Mouse (Mus musculus): ENCODE measurements around the gene Shb. TPM values are rescaled to one million over a fixed set of nuclear protein-coding genes. Genes with fewer than 3 reads are reported as not detected.

The Shb gene
- total and polyA plus RNA-seq, 2 experiments from 2014 or later = 8.6 to 32.6 TPM

GRCm38 (mm10) chr4:45491685-45492601 lies 40.3 kb downstream of the Shb start:
- no peak for TF ChIP-seq CTCF (IDR thresholded peaks at IDR 0.05; ENCODE audit: low read depth)
- no peaks in the 10 kb centered on the region for H3K9me3 ChIP-seq (ENCODE audit: low read length)
- H3K27me3 ChIP-seq (ENCODE audit: insufficient read depth, low read length) = no peaks in the 10 kb centered on the region
- 64% methylated on average over 16 of the region's 16 CpGs for WGBS
- H3K4me3 ChIP-seq (ENCODE audit: low read depth, low read length) = no peak overlapping the region
- no peak for DNase-seq
- ATAC-seq = no peak
- H3K27ac ChIP-seq (ENCODE audit: low read depth, low read length) = no peak overlapping the region
- H3K36me3 ChIP-seq (ENCODE audit: insufficient read depth) = no peaks in the 10 kb centered on the region; the same call in 1 of the 2 replicates
- H3K4me1 ChIP-seq (ENCODE audit: insufficient read depth) = peaks cover 35% of the 10 kb centered on the region
- no peak overlapping the region for H3K9ac ChIP-seq
- no peak overlapping the region for H3K4me2 ChIP-seq (ENCODE audit: low read depth)

DNA sequence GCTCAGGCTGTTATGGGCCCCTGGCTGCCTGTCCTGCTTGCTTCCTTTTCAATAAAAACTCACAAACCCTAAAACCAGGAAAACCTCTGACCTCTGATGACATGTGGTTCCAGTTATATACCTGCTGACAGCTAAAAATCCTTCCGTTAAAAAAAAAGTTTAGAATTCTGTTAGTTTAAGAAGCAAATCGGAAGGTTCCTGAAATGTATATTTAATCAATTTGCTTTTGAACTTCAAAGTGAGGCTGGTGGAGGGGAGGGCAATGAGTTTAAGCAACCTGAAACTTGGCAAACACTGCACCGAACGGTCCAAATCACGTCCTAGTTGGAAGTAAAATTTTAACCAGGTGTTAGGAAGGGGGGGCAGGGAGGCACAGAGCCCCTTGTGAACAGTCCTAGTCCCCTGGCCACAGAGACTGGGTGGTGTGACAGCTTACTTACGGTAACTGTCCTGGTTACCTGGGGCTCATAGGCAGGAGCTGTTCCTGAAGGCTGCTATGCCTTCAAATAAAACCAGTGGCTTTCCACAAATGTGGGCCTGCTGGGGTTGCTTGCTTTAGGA lies 41.1 kb downstream of the Shb start:
- H3K4me1 ChIP-seq (ENCODE audit: insufficient read depth) = peaks cover 35% of the 10 kb centered on the region
- no peak overlapping the region for H3K4me2 ChIP-seq (ENCODE audit: low read depth)
- ATAC-seq = no peak
- 47% methylated on average over 6 of the region's 6 CpGs for WGBS
- no peak overlapping the region for H3K9ac ChIP-seq
- H3K4me3 ChIP-seq (ENCODE audit: low read depth, low read length) = no peak overlapping the region
- no peak for TF ChIP-seq CTCF (IDR thresholded peaks at IDR 0.05; ENCODE audit: low read depth)
- no peaks in the 10 kb centered on the region for H3K9me3 ChIP-seq (ENCODE audit: low read length)
- H3K36me3 ChIP-seq (ENCODE audit: insufficient read depth) = no peaks in the 10 kb centered on the region; the same call in 1 of the 2 replicates
- DNase-seq = no peak
- no peaks in the 10 kb centered on the region for H3K27me3 ChIP-seq (ENCODE audit: insufficient read depth, low read length)
- H3K27ac ChIP-seq (ENCODE audit: low read depth, low read length) = 0 out of 2 replicates have a peak overlapping the region, but pooled peaks have one; percentile 21

- peak overlapping the region; percentile 36; the same call in 1 of the 2 replicates for H3K27ac ChIP-seq (ENCODE audit: low read depth, low read length)
- no peak overlapping the region for H3K4me3 ChIP-seq (ENCODE audit: low read depth, low read length)
- ATAC-seq = peak; percentile 52
- DNase-seq = peak; percentile 39
- no peak overlapping the region for H3K9ac ChIP-seq
- peaks cover 35% of the 10 kb centered on the region for H3K4me1 ChIP-seq (ENCODE audit: insufficient read depth)
- no peak for TF ChIP-seq CTCF (IDR thresholded peaks at IDR 0.05; ENCODE audit: low read depth)
- WGBS = 13% methylated on average over 8 of the region's 8 CpGs
- H3K27me3 ChIP-seq (ENCODE audit: insufficient read depth, low read length) = no peaks in the 10 kb centered on the region
- no peak overlapping the region for H3K4me2 ChIP-seq (ENCODE audit: low read depth)
- H3K9me3 ChIP-seq (ENCODE audit: low read length) = no peaks in the 10 kb centered on the region
- no peaks in the 10 kb centered on the region; the same call in 1 of the 2 replicates for H3K36me3 ChIP-seq (ENCODE audit: insufficient read depth)
Measured at GRCm38 (mm10) chr4:45490036-45490752, 42.1 kb downstream of the Shb start.

DNA sequence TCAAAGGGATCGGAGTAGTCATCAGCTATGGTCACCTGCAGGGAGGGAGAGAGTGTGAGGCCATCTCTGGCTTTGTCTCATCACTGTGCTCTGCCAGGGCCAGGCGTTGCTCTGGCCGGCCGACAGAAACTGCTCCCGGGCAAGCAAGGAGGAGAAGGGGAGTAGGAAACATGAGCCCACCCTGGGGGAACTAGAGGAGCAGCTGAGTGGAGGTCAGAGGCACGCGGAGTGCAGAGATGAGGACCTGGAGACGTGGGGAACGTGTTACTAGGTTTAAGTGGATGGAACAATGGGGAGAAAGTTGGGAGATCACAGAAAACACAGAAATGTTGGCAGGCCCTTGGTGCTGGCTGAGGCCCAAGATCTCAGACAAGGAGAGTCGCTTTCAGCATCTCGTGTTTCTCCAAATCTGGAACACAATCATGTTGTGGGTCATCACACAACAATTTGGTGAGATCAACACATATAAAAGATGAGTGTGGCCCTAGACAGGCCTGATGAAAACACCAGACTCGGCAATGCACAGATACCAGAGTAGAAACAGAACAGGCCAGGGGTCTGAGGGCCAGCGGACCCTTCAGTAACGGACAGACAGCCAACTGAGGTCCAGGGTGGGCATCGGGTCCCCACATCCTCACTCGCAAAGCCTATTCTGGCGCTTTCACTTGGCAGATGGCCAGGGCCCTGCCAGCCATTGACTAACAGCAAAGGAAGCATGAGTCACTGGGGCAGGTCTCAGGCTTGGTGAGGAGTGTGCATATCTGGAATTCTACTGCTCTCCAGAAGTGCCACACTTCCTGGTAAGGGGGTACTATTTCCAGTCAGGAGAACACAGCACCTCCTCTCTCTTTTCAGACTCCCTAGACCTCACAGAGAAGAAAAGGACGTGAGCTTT lies 42.9 kb downstream of the Shb start:
- H3K36me3 ChIP-seq (ENCODE audit: insufficient read depth) = no peaks in the 10 kb centered on the region; the same call in 1 of the 2 replicates
- ATAC-seq (peak; percentile 30; the same call in 1 of the 2 replicates), DNase-seq (peak; percentile 58)
- no peak overlapping the region for H3K4me3 ChIP-seq (ENCODE audit: low read depth, low read length)
- H3K9me3 ChIP-seq (ENCODE audit: low read length) = no peaks in the 10 kb centered on the region
- no peaks in the 10 kb centered on the region for H3K27me3 ChIP-seq (ENCODE audit: insufficient read depth, low read length)
- peaks cover 35% of the 10 kb centered on the region for H3K4me1 ChIP-seq (ENCODE audit: insufficient read depth)
- H3K9ac ChIP-seq = no peak overlapping the region
- no peak overlapping the region for H3K4me2 ChIP-seq (ENCODE audit: low read depth)
- no peak for TF ChIP-seq CTCF (IDR thresholded peaks at IDR 0.05; ENCODE audit: low read depth)
- WGBS = 20% methylated on average over 18 of the region's 18 CpGs
- peak overlapping the region; percentile 36; the same call in 1 of the 2 replicates for H3K27ac ChIP-seq (ENCODE audit: low read depth, low read length)

DNA sequence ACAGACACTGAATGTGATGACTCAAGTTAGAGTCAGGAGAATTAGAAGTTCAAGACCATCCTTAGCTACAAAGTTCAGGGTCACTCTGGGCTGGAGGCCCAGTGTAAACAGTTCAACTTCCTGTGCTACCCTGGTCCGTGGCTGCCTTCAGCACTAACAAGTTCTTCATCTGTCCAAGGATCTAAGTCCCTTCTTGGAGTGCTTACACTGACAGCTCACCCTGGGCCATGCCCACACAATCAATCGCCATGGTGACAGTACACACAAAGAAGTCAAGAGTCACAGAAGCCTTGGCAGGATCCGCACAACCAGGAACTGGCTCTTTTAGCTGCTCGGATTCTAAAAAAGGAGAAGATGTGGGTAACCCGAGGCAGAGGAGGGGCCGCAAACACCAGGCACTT lies 44.6 kb downstream of the Shb start:
- Histone ChIP-seq H3K36me3 (ENCODE audit: insufficient read depth) (no peaks in the 10 kb centered on the region; the same call in 1 of the 2 replicates), H3K4me2 (ENCODE audit: low read depth) (no peak overlapping the region), H3K9ac (no peak overlapping the region), H3K9me3 (ENCODE audit: low read length) (no peaks in the 10 kb centered on the region), H3K4me3 (ENCODE audit: low read depth, low read length) (no peak overlapping the region), H3K4me1 (ENCODE audit: insufficient read depth) (peaks cover 19% of the 10 kb centered on the region), H3K27ac (ENCODE audit: low read depth, low read length) (no peak overlapping the region), H3K27me3 (ENCODE audit: insufficient read depth, low read length) (no peaks in the 10 kb centered on the region)
- no peak for TF ChIP-seq CTCF (IDR thresholded peaks at IDR 0.05; ENCODE audit: low read depth)
- ATAC-seq (no peak), DNase-seq (no peak)
- WGBS = 47% methylated on average over 6 of the region's 6 CpGs

GRCm38 (mm10) chr4:45485024-45485423 lies 47.2 kb downstream of the Shb start:
- Histone ChIP-seq H3K9me3 (ENCODE audit: low read length) (no peaks in the 10 kb centered on the region), H3K36me3 (ENCODE audit: insufficient read depth) (no peaks in the 10 kb centered on the region; the same call in 1 of the 2 replicates), H3K4me1 (ENCODE audit: insufficient read depth) (peaks cover 12% of the 10 kb centered on the region), H3K27ac (ENCODE audit: low read depth, low read length) (no peak overlapping the region), H3K27me3 (ENCODE audit: insufficient read depth, low read length) (no peaks in the 10 kb centered on the region), H3K4me3 (ENCODE audit: low read depth, low read length) (no peak overlapping the region), H3K9ac (no peak overlapping the region), H3K4me2 (ENCODE audit: low read depth) (no peak overlapping the region)
- DNase-seq (no peak), ATAC-seq (peak; percentile 21; the same call in 1 of the 2 replicates)
- WGBS = 63% methylated on average over 5 of the region's 5 CpGs
- TF ChIP-seq CTCF (IDR thresholded peaks at IDR 0.05; ENCODE audit: low read depth) = no peak

All from forebrain, postnatal 0 days (tissue).